Mouse (Mus musculus) induced T-regulatory cell, adult 2 months (primary cell): ENCODE data around the gene Rbm20.
A peak's percentile ranks its signal among the peaks of the same experiment; 100 is the strongest.

Experiments used
- DNase-seq: peaks from one replicate; pipeline ENCODE4 v3.0.0-alpha.2; 2012; ENCODE audit warnings: low read depth

Rbm20 gene

GRCm38 (mm10) chr19:53877779-53878178, 200.7 kb downstream of the Rbm20 start:
- no peak for DNase-seq

DNA sequence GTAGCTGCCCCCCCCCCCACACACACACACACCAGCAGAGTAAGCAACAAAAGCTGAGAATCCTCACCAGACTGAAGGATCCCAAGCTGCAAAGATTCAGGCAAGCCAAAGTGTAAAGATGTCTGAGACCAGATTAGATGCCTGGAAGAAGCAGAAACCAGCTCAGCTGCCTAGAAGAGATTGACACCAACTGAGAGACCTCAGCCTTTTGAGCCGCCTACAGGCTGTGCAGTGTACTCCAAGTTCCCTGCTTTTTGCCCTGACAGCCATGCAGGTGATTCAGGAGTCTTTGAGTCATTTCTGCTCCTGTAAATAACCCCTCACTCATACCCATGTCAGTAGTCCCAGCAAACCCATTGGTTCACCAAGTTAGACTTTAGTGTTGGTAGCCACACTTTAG, 203.4 kb downstream of the Rbm20 start:
- DNase-seq, result no peak

DNA sequence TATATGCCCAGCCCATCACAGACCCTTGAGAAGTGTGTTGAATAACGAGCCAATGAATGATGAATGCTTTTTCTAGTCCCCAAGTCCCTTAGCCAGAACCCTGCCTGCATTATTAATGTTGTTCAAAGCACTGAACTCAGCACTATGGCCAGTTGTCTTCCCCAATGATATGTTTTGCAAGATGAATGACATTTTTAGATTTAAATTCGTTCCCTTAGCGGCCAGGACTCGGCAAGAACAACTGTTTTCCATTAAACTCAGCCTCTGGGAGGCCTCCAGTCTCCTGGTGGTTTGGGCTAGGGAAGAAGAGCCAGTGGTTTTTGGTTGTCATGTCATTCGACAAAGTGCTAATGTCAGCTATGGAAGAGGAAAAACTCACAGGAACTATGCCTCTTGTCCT, 204.7 kb downstream of the Rbm20 start:
- no peak for DNase-seq

GRCm38 (mm10) chr19:53885450-53885849, 208.3 kb downstream of the Rbm20 start:
- DNase-seq, result no peak

DNA sequence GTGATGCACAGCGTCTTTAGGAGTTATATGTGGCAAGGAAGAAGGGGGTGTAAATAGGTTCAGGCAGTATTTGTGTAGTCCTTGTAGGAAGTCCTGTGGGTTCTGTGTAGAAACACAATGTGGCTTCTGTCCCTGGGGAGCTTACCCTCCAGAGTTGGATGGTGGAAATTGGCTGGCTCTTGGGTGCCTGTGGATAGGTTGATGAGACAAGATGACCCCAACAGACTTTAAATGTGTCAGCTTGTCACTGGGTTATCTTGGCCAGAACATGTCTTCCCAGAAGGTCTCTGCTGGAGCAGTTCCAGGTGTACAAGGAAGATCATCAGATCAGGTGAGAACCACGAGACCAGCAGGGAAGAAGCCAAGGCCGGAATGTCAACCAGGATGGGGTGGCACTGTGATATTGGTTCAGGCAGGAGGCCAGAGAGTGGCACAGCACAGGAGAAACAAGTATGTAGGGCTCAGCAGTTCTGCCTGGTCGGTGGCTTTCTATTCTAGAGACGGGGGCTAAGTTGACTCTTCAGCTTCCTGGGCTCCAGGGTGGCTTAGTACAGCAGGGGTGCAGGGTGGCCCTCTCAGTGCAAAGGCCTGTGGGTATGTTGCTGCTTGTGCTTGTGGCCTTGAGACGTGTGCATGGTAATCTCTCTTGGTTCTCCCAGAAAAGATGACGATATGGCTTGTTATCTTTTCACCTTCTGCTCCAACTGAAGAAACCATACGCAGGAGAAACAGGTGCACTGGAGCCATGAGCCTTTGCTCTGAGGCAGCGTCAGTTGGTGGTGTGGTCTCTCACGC, 209.7 kb downstream of the Rbm20 start:
- no peak for DNase-seq

DNA sequence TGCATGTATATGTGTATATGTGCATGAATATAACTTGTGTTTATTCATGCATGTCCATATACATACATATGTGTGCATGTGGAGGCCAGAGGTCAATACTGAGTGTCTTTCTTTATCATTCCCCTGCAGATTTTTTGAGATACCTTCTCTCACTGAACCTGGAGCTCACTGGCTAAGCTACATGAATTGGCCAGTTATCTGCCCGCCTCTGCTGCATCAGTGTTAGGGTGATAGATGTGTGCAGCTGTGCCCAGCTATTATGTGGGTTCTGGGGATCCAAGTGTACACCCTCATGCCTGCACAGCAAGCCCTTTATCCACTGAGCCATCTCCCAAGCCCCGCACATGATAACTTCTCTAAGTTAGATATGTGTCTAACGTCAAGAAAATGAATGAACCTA, 210.7 kb downstream of the Rbm20 start:
- no peak for DNase-seq

- peak; percentile 64 for DNase-seq
Measured at GRCm38 (mm10) chr19:53888331-53888730, 211.2 kb downstream of the Rbm20 start.

GRCm38 (mm10) chr19:53889555-53889954, 212.4 kb downstream of the Rbm20 start:
- DNase-seq, result peak; percentile 83

DNA sequence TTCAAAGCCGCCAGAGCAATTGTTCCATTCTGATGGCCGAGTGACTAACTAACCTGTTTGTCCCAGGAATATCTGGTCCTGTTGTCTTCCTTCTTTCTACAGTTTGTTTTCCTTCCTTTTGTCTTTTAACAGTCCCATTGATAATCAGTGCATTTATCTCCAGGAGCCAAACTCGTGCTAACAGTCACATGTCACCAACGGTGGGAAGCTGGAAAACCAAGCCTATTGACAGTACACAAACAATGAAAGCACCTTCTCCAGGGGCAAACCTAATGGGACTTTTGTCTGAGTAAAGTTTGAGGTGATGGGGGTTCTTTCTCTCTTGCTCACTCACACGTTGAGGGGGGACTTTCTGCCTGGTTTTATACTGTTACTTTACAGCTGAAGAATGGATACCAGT, 213.2 kb downstream of the Rbm20 start:
- no peak for DNase-seq

- peak; percentile 84 for DNase-seq
Measured at GRCm38 (mm10) chr19:53890781-53891251, 213.7 kb downstream of the Rbm20 start.

DNA sequence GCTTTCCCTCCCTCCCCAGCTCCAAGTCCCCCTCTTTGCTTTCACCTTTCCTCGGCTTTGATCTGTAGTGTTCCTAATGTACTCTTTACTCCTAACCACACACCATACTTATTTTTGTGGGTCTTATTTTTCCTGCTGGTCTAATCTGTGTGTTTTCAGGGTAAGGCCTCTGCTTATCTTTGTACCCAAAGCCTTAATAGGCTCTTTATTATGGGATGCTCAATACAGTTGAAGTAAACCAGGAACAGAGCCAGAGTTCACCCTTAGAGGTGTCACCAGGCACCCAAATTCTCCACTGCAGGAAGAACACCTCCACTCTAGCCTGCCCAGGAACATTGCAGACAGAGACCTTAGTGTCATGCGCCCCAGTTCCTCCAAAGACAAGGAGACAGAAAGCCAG, 214.5 kb downstream of the Rbm20 start:
- no peak for DNase-seq

DNA sequence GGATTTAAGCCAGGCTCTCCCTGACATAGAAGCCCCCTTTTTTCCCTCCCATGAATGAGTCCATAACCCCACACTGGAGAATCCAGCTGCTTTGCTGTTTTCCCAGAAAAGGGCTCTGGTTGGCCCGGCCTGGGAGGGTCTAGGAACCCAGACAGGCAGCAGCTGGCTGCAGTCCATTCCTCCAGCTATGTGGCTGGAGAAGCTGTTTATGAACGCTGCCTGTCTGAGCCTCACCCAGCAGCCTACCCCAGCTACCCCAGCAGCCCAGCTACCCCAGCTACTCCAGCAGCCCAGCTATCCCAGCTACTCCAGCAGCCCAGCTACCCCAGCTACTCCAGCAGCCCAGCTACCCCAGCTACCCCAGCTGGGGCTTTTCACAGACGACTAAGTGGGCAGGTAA, 215.0 kb downstream of the Rbm20 start, which contains the start of gene Pdcd4:
Pdcd4 (plus strand) TSS at position 171 of the 400 bp plus-strand sequence.
- DNase-seq, result no peak

GRCm38 (mm10) chr19:53892838-53893359, 215.8 kb downstream of the Rbm20 start:
- DNase-seq, result peak; percentile 62

DNA sequence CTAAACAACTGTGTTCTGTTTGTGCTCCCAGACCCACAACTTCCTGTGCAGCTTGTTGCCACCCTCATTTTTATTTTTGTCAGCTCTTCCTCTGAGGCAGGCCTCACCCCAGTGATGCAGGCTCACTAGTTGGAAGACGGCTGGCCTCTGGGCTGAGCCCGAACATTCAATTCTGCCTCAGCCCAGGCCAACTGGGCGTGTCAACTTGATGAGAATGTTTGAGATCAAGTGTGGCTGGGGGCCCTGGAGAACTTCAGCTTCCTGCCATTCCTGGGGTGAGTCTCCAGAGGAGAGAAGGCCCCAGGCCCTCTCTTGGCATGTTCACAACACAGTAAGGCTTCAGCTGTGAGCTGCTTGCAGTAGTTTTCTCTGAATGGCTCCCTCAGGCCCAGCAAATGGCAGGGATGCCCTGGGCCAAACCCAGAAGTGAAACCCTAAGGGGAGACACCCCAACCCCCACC, 216.6 kb downstream of the Rbm20 start:
- DNase-seq, result peak; percentile 79

- peak; percentile 29 for DNase-seq
Measured at GRCm38 (mm10) chr19:53894538-53895121, 217.5 kb downstream of the Rbm20 start.

- DNase-seq, result peak; percentile 16
Measured at GRCm38 (mm10) chr19:53898046-53898445, 220.9 kb downstream of the Rbm20 start.

DNA sequence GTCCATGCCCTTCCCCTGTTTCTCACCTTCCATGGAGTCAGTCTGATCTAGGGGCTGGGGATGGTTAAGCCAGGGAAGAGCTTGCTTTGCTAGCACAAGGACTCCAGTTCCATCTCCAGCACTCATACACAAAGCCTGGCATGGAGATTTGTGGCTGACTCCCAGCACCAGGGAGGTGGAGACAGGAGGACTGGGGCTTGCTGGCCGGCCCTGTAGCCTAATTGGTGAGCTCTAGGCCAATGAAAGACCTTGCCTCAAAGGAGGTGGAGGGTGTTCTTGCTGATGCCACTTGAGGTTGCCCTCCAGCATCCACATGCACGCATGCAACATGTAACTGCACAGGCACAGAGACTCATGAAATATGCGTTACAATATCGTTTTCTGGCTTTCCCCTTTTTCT, 221.4 kb downstream of the Rbm20 start:
- DNase-seq, result peak; percentile 30

DNA sequence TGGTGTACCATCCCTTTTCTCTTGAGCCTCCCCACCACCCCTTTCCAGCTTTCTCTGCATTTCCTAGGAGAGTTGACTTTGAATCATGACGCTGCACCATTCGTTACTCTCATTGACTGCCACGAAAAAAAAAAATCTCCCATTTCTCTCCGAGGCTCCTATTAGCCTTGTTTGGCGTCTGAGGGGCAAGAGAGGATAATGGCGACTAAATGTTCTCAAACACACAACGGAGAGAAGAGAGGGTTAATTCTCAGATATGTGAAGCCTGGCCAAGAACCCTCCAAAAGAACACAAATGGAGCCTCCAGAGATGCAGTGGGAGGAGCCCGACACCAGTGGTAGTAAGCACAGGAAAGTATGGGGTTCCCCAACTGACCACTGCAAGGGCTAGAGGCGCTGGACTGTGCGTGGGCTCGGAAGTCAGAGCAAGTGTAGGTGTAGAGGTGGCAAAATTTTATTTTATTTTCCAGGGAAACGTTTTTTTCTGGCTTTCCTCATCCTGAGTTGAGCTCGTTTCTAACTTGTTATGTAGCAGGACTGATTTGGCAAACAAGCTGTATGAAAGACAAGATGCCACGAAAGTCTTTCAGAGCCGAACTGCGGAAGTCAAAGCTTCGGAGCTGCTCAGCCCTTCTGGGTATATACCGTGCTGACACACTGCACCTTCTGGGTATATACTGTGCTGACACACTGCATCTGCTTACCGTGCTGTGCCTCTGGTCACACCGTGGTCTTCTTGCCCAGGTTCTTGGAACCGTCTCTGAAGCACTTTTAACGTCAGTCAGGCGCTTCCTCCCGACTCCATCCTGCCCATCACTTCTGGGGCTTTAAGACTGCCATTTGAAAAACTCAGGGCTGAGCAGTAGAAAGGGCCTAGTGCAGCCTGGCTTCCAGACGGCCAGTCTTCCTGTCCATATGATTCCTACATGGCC, 222.1 kb downstream of the Rbm20 start:
- DNase-seq, result no peak

GRCm38 (mm10) chr19:53899941-53900610, 223.0 kb downstream of the Rbm20 start:
- DNase-seq, result peak; percentile 88

DNA sequence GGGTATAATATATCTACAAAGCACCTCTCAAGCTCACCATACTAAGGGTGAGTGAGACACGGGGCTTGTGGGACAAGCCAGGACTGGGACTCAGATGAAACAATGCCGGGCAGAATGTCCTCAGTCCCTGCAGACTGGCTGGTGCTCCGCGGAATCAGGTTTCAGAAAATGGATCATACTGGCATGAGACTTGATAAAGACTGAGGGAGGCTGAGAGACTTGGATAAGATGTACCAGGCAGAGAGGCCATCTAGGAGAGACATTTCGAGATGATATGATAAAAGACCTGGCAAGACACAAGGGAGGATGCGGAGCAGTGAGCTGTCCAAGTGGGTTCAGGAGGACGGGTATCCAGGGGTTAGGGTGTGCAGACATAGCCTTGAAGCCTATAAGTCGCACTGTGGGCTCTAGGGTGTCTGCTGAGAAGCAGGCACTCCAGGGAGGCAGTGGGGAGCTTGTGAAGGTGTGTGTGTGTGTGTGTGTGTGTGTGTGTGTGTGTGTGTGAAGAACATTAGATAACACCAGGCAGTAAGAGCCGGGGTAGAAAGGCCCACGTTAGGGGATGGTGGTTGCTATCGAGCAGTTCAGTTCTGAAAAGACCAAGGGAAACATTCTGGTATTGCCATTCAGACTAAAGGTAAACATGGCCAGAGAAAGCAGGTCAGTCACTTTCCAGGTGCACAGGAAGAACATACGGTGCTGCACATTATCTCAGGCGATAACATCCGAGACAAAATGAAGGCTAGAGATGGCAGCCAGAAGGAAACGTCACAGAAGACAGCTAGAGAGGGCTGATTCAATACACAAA, 225.0 kb downstream of the Rbm20 start:
- DNase-seq, result peak; percentile 76
